Mouse (Mus musculus): ENCODE measurements at regions not wholly inside any gene's neighbourhood (a gene's known extent, or its start where the extent isn't known, plus 50 kb on each side); places are given as distances from the start of the nearest gene placed in this dataset.

DNA sequence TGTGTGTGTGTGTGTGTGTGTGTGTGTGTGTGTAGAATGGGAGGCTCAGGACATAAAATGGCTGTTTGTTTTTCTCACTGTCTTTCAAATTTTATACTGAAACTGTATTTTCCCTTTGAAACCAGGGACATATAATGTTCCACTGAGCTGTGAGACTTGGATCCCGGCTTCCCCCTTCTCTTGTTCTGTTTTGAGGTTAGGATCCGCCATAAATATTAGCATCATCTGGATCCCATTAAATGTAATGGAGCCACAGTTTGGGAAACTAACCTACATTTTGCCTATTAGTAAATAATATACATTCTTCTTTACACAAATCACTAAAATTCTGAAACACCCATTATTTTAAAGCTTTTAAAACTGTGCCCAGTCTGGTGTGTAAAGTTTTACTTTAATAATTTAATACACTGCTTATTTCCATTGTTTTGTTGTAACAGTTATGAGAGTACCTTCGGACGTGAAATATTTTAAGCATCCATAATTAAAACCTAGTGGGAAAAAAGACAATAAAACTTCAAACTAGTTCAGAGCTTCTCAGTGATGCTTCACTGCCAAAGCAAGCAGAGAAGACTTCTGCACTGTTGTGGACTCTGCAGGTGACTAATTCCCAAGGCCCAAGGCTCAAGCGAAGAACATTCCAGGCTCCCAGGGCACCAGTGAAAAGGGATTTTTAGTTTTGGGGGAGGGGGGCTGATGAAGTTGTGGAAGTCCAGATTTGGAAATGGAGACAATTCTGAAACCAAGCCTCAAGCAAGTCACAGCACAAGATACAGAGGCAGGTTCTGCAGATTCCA lies 684.9 kb downstream of the Fat4 start:
- no peaks in the 10 kb centered on the region for H3K27me3 ChIP-seq (ENCODE audit: control insufficient read depth, insufficient read depth, insufficient read length)
- H3K36me3 ChIP-seq (ENCODE audit: control insufficient read depth, insufficient read depth) = no peaks in the 10 kb centered on the region
- TF ChIP-seq FOSL1 (IDR thresholded peaks at IDR 0.05; ENCODE audit: insufficient read depth, low read length, poor library complexity, severe bottlenecking) = no peak
- TF ChIP-seq USF1 (IDR thresholded peaks at IDR 0.05; ENCODE audit: low read depth) = no peak
- TF ChIP-seq MYOG (IDR thresholded peaks at IDR 0.05; ENCODE audit: control insufficient read depth, extremely low read depth, insufficient read length) = no peak
- TF ChIP-seq CEBPB (IDR thresholded peaks at IDR 0.05; ENCODE audit: low read depth) = no peak
- no peak for TF ChIP-seq CTCF (IDR thresholded peaks at IDR 0.05; ENCODE audit: control insufficient read depth, insufficient read depth, insufficient read length)
- no peak for TF ChIP-seq MAX (IDR thresholded peaks at IDR 0.05)
- no peak for TF ChIP-seq MYOD1 (IDR thresholded peaks at IDR 0.05; ENCODE audit: control insufficient read depth, insufficient read length, low read depth)
- no peaks in the 10 kb centered on the region for H3K79me2 ChIP-seq (ENCODE audit: control insufficient read depth, insufficient read depth)
- H3K79me3 ChIP-seq (ENCODE audit: low read depth) = no peaks in the 10 kb centered on the region
- H3K4me3 ChIP-seq (ENCODE audit: insufficient read depth, poor library complexity, severe bottlenecking) = no peak overlapping the region
- no peak overlapping the region for H3ac ChIP-seq (ENCODE audit: control insufficient read depth, insufficient read length, low read depth)

DNA sequence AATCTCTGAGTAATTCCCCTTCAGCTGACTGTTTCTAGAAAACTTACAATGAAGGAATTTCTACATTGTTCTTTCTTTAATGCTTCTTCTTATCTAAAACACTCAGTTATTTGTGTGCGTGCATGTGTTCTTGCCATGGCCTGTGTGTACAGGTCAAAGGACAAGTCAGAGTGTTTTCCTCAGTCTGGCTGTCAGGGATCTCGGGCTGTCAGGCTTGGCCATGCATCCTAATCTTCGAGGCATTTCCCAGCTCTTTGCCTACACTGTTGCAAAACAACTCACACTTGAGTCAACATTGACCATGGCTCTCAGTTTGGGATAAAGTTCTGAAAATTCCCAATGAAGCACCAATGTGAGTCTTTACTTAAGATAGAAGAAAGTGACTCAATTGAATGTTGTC lies 688.5 kb downstream of the Fat4 start:
- Histone ChIP-seq H3K27me3 (ENCODE audit: control insufficient read depth, insufficient read depth, insufficient read length) (no peaks in the 10 kb centered on the region), H3ac (ENCODE audit: control insufficient read depth, insufficient read length, low read depth) (no peak overlapping the region), H3K36me3 (ENCODE audit: control insufficient read depth, insufficient read depth) (no peaks in the 10 kb centered on the region), H3K4me3 (ENCODE audit: insufficient read depth, poor library complexity, severe bottlenecking) (no peak overlapping the region), H3K79me3 (ENCODE audit: low read depth) (no peaks in the 10 kb centered on the region), H3K79me2 (ENCODE audit: control insufficient read depth, insufficient read depth) (no peaks in the 10 kb centered on the region)
- TF ChIP-seq CTCF (IDR thresholded peaks at IDR 0.05; ENCODE audit: control insufficient read depth, insufficient read depth, insufficient read length) (no peak), MAX (IDR thresholded peaks at IDR 0.05) (no peak), FOSL1 (IDR thresholded peaks at IDR 0.05; ENCODE audit: insufficient read depth, low read length, poor library complexity, severe bottlenecking) (no peak), USF1 (IDR thresholded peaks at IDR 0.05; ENCODE audit: low read depth) (no peak), MYOD1 (IDR thresholded peaks at IDR 0.05; ENCODE audit: control insufficient read depth, insufficient read length, low read depth) (no peak), CEBPB (IDR thresholded peaks at IDR 0.05; ENCODE audit: low read depth) (no peak), MYOG (IDR thresholded peaks at IDR 0.05; ENCODE audit: control insufficient read depth, extremely low read depth, insufficient read length) (no peak)

DNA sequence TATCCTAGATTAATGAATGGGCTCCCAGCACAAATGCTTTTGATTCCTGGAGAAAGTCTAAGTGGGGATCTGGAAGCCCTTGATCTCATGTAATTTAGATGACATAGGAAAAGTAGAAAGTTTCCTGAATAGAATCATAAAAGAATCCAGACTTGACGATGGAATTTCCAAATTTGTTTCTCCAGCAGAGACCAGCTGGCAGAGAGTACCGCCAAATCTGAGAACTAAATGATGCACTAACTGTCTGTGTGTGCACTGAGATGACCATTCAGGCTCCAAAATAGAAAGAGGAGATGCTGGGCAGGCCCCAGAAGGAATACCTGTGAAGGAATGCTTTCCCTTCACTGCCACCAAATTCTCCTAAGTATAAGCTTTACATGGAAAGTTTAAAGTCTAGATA lies 704.6 kb downstream of the Fat4 start:
- no peaks in the 10 kb centered on the region for H3K36me3 ChIP-seq (ENCODE audit: control insufficient read depth, insufficient read depth)
- no peaks in the 10 kb centered on the region for H3K27me3 ChIP-seq (ENCODE audit: control insufficient read depth, insufficient read depth, insufficient read length)
- H3K79me3 ChIP-seq (ENCODE audit: low read depth) = no peaks in the 10 kb centered on the region
- H3K4me3 ChIP-seq (ENCODE audit: insufficient read depth, poor library complexity, severe bottlenecking) = no peak overlapping the region
- H3K79me2 ChIP-seq (ENCODE audit: control insufficient read depth, insufficient read depth) = no peaks in the 10 kb centered on the region
- TF ChIP-seq MAX (IDR thresholded peaks at IDR 0.05) = no peak
- TF ChIP-seq CTCF (IDR thresholded peaks at IDR 0.05; ENCODE audit: control insufficient read depth, insufficient read depth, insufficient read length) = no peak
- no peak for TF ChIP-seq CEBPB (IDR thresholded peaks at IDR 0.05; ENCODE audit: low read depth)
- no peak for TF ChIP-seq MYOD1 (IDR thresholded peaks at IDR 0.05; ENCODE audit: control insufficient read depth, insufficient read length, low read depth)
- no peak for TF ChIP-seq USF1 (IDR thresholded peaks at IDR 0.05; ENCODE audit: low read depth)
- TF ChIP-seq MYOG (IDR thresholded peaks at IDR 0.05; ENCODE audit: control insufficient read depth, extremely low read depth, insufficient read length) = no peak
- TF ChIP-seq FOSL1 (IDR thresholded peaks at IDR 0.05; ENCODE audit: insufficient read depth, low read length, poor library complexity, severe bottlenecking) = no peak
- H3ac ChIP-seq (ENCODE audit: control insufficient read depth, insufficient read length, low read depth) = no peak overlapping the region

DNA sequence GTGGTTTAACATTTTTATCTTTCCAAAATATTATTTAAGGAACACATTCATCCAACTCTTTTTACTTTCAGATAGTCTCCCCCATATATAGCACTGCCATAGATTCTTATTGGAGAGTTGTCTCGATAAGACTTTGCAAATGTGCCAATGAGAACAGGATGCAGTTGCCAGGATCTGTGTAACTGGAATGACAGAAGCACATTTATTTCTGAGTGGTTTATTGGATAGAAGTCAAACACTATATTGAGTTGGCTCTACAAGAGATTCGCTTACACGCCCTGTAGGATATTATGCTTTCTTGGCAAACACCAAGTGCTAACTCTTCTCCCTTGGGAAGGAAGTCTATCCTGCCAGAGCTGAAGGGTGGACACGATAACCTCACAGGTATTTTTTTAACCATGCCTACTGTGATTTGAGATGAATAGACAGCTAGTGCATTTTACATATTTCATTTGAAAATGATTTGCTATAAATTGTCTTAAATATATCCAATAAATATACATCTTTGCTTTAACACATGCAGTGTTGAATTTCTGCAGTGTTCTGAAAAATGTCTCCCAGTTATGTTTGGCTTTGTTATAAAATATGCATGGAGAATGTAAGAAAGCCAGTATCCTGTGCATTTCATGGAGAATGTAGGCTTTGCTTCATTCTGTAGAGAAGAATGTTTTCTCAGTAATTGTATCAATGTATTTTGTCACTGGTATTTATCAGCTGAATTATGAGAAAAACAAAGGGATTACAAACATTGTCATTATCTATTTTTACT lies 705.8 kb downstream of the Fat4 start:
- TF ChIP-seq MAX (IDR thresholded peaks at IDR 0.05) (no peak), CTCF (IDR thresholded peaks at IDR 0.05; ENCODE audit: control insufficient read depth, insufficient read depth, insufficient read length) (no peak), MYOG (IDR thresholded peaks at IDR 0.05; ENCODE audit: control insufficient read depth, extremely low read depth, insufficient read length) (no peak), USF1 (IDR thresholded peaks at IDR 0.05; ENCODE audit: low read depth) (no peak), CEBPB (IDR thresholded peaks at IDR 0.05; ENCODE audit: low read depth) (no peak), MYOD1 (IDR thresholded peaks at IDR 0.05; ENCODE audit: control insufficient read depth, insufficient read length, low read depth) (no peak), FOSL1 (IDR thresholded peaks at IDR 0.05; ENCODE audit: insufficient read depth, low read length, poor library complexity, severe bottlenecking) (no peak)

DNA sequence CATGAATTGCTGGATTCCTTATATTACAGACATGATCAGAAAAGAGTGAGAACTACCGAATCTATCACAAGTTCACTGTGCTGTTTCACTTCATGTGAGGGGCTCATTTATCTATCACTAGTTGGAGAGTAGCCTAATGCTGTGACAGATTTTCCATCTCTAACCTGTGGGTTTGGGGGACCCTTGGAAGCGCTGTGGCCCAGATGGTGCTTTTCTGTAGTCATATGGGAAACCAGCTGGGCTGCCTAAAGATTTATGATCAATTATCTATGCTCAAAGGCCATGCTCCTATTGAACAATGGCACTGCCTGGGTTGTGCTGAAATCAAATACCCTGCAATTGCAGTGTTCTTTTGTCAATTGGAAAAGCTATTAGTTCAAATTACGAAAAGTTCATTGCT lies 723.2 kb downstream of the Fat4 start:
- Histone ChIP-seq H3K36me3 (ENCODE audit: control insufficient read depth, insufficient read depth) (no peaks in the 10 kb centered on the region), H3K79me2 (ENCODE audit: control insufficient read depth, insufficient read depth) (no peaks in the 10 kb centered on the region), H3ac (ENCODE audit: control insufficient read depth, insufficient read length, low read depth) (no peak overlapping the region), H3K4me3 (ENCODE audit: insufficient read depth, poor library complexity, severe bottlenecking) (no peak overlapping the region), H3K79me3 (ENCODE audit: low read depth) (no peaks in the 10 kb centered on the region), H3K27me3 (ENCODE audit: control insufficient read depth, insufficient read depth, insufficient read length) (no peaks in the 10 kb centered on the region)
- TF ChIP-seq CTCF (IDR thresholded peaks at IDR 0.05; ENCODE audit: control insufficient read depth, insufficient read depth, insufficient read length) (no peak), MAX (IDR thresholded peaks at IDR 0.05) (no peak), CEBPB (IDR thresholded peaks at IDR 0.05; ENCODE audit: low read depth) (no peak), FOSL1 (IDR thresholded peaks at IDR 0.05; ENCODE audit: insufficient read depth, low read length, poor library complexity, severe bottlenecking) (no peak), MYOD1 (IDR thresholded peaks at IDR 0.05; ENCODE audit: control insufficient read depth, insufficient read length, low read depth) (no peak), USF1 (IDR thresholded peaks at IDR 0.05; ENCODE audit: low read depth) (no peak), MYOG (IDR thresholded peaks at IDR 0.05; ENCODE audit: control insufficient read depth, extremely low read depth, insufficient read length) (no peak)

More for the DNA sequence above, 705.8 kb downstream of the Fat4 start:
- H3K4me3 ChIP-seq (ENCODE audit: insufficient read depth, poor library complexity, severe bottlenecking) = no peak overlapping the region
- no peaks in the 10 kb centered on the region for H3K27me3 ChIP-seq (ENCODE audit: control insufficient read depth, insufficient read depth, insufficient read length)
- no peak overlapping the region for H3ac ChIP-seq (ENCODE audit: control insufficient read depth, insufficient read length, low read depth)
- no peaks in the 10 kb centered on the region for H3K79me3 ChIP-seq (ENCODE audit: low read depth)
- H3K36me3 ChIP-seq (ENCODE audit: control insufficient read depth, insufficient read depth) = no peaks in the 10 kb centered on the region
- H3K79me2 ChIP-seq (ENCODE audit: control insufficient read depth, insufficient read depth) = no peaks in the 10 kb centered on the region

All from C2C12 (cell line).